Mouse (Mus musculus) inflammation-experienced regulatory T-cells, adult 6 months (primary cell): ENCODE results near the gene Rec8. TPM values are rescaled to one million over a fixed set of nuclear protein-coding genes. Genes with fewer than 3 reads are reported as not detected.

Experiments
- ATAC-seq: one replicate; pipeline ENCODE4 v1.8.0; 2017
- polyA plus RNA-seq, 3 experiments: library from polyadenylated mRNA; unstranded; fragments of 100-300 nt; shearing (Covaris generic); gene quantifications; one replicate each; pipeline ENCODE4 v1.2.1; 2017

The Rec8 gene
- polyA plus RNA-seq = 1 to 10 TPM in 2 of 3 experiments, not detected in 1; 2.7 to 4.0 TPM

DNA sequence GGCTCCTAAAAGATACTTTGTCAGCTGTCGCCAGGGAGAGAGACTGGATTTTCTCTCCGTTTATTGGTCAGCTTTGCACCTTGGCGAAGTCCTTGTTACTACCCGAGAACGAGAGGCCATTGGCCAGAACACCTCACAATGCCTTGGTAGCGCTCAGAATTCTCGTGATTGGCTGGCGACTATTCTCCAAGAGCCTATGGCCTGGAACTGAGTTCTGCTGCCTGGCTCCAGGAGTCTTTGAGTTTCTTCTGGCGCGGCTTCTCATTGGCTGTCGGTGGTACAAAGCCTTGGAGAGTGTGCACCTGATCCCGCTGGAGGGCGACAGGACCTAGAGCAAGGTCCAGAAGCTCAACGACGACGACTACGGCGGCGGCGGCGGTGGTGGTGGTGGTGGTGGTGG lies at the start of gene Rec8:
Gene Rec8 (plus strand): TSS at position 216 of the 400 bp plus-strand sequence.
- peak; percentile 60 for ATAC-seq

DNA sequence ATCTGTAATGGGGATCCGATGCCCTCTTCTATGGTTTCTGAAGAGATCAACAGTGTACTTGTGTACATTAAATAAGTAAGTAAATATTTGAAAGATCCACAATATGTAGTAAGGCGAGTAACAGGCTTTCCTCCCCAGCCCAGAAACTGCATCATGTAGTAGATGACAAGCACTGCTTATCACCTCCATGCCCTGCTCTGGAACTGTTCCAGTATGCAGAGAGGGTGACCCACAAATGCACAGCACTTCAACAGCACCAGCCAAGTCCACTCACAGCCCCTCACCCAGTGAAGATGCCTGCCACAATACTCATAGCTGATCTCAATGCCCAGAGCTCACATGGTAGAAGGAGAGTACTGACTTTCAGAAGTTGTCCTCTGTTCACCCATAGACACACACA lies 47.2 kb upstream of the Rec8 start:
- no peak for ATAC-seq

DNA sequence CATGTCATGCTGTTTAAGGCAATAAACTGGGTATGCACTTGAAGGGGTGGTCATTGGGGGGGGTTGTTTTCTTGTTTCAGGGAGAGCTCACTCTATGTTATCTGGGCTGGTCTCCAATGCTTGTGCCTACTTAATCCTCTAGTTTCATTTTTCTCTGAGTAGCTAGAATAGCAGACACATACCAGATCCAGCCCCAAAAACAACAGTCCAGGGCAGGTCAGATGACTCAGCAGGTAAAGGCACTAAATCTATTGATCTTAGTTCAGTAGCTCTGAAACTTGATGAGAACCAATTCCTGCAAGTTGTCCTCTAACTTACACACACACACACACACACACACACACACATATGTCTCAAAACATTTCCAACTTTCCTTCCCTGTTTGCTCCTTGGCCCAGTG lies 46.1 kb upstream of the Rec8 start:
- no peak for ATAC-seq

DNA sequence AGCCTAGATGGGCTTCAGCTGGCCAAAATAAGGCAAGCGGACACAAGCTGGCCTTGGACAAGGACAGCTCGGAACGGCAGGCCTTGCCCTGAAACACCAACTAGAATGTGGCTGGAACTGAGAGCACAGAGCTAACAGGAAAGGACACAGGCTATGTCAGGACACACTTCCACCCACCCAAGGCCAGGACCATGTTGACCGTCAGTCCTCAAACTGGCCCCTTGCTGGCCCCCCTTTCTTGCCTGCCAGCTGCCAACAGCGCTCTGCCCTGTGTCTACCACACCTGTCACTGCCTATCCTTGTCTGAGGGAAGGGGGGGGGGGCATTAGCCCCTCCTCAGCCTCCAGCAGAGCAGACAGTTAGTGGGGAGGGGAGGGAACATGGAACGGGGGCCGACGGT lies 42.5 kb upstream of the Rec8 start, which contains the start of gene Fitm1:
Gene Fitm1 (plus strand): TSS at position 316 of the 400 bp plus-strand sequence.
- ATAC-seq = no peak

DNA sequence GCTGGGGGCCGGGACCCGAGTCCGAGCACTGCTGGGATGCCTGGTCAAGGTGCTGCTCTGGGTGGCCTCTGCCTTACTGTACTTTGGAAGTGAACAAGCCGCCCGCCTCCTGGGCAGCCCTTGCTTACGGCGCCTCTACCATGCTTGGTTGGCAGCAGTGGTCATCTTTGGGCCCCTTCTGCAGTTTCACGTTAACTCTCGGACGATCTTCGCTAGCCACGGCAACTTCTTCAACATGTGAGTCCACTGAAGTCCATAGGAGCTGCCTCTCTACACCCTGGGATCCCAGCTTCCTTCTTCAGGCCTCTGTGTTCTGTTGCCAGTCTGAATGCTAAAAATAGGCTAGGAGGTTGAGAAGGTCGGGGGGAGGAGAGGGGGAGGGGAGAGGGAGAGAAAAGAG lies 42.1 kb upstream of the Rec8 start:
- no peak for ATAC-seq

DNA sequence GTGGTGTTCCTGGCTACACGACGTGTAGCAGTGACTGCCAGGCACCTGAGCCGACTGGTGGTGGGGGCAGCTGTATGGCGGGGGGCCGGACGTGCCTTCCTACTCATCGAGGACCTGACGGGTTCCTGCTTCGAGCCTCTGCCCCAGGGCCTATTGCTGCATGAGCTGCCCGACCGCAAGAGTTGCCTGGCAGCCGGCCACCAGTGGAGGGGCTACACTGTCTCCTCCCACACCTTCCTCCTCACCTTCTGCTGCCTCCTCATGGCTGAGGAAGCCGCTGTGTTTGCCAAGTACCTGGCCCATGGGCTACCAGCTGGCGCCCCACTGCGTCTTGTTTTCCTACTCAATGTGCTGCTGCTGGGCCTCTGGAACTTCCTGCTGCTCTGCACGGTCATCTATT lies 41.5 kb upstream of the Rec8 start:
- ATAC-seq = no peak

DNA sequence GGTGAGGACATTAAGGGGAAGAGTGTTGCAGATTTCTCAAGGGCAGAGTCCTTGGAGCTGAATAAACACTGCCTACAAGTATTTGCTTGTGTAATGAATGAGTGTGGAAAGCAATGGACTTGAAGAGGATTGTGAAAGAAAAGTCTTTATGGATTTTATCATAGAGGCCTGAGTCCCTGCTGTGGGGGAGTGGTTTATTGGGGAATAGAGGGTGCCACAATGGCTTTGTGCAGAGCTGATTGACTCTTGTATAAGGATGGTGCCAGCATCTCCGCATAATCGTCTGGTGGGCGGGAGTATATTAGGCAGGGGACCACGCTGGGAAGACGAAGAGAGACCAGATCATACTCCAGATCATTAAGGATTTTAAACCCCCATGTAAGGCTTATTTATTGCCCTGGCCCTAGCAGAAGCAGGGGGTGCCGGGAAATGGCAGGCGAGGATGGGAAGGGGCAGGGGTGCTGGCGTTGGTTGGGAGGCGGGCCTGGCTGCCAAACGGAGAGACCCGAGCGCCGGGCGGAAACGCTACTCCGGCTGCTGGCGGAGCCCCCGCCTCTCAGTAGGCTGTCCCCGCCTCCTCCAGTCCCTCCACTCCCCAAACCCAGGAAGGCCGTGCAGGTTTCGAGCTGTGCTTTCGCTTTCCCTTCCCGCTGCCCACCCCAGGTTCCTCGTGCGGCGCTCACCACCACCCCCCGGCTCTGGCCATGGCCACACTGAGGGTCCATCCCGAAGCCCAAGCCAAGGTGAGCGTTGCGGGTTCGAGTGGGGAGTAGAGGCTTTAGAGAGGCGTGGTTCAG lies 39.8 kb upstream of the Rec8 start, which contains the start of gene Psme1:
Gene Psme1 (plus strand): TSS at position 253 of the 797 bp plus-strand sequence.
- peak; percentile 97 for ATAC-seq

DNA sequence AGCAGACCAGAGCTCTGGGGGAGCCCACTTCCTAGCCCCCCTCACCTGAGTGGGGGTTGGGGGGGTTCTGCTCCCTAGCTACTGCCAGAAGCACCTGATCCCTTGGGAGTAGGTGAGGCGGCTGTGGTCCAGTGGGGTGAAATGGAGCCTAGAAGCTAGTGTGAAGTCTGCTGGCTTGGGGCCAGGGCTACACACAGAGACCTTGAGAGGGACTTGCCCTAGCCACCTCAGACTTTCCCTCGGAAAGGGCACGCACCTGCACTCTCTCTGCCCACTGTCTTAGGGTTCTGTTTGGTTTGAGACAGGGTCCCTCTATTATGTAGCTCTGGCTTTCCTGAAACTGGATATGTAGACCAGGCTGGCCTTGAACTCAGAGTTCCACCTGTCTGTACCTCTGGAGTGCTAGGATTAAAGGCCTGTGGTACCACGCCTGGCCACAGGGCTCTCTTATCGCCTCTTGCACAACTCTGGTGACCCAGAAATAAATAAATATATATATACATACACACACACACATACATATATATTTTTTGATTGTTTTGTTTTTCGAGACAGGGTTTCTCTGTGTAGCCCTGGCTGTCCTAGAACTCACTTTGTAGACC lies 39.1 kb upstream of the Rec8 start:
- peak; percentile 52 for ATAC-seq

DNA sequence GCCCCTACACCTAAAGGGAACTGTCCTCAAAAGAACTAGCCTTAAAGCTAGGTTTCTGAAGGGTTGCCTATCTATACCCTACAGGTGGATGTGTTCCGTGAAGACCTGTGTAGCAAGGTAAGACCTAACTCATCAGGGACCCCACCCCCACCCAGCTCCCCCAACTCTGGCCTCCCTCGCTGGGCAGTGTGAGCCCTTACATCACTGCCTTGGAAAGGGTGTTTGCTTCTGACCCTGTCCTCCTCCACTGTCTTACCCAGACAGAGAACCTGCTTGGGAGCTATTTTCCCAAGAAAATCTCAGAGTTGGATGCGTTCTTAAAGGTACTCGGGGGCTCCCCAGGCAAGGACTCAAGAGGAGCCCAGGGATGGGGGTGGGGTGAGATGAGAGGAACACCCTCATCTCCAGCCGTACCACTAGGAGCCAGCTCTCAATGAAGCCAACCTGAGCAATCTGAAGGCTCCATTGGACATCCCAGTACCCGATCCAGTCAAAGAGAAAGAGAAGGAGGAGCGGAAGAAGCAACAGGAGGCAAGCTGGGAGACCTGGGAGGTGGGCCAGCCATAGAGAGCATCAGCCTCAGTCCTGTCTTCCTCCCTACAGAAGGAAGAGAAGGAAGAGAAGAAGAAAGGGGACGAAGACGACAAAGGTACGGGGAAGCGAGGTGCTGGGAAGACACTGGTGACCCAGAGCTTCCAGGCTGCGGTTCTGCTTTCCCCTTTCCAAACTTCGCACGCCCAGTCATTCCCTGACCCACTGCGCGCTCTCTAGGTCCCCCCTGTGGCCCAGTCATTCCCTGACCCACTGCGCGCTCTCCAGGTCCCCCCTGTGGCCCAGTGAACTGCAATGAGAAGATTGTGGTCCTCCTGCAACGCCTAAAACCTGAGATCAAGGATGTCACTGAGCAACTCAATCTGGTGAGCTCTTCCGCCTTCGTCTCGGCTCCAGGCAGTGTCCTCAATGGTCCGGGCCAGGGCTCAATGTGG lies 38.0 kb upstream of the Rec8 start:
- no peak for ATAC-seq

DNA sequence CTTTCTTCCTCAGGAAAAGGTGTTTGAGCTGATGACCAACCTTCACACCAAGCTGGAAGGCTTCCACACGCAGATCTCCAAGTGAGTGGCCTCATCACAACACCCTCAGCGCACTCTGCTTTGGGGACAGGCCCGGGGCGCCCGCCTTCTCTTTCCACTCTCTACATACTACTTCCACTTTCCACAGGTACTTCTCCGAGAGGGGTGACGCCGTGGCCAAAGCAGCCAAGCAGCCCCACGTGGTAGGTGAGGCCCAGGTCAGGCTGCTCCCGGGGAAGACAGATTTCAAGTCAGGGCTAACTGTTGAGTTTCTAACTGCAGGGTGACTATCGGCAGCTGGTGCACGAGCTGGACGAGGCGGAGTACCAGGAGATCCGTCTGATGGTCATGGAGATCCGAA lies 37.1 kb upstream of the Rec8 start:
- ATAC-seq = no peak

DNA sequence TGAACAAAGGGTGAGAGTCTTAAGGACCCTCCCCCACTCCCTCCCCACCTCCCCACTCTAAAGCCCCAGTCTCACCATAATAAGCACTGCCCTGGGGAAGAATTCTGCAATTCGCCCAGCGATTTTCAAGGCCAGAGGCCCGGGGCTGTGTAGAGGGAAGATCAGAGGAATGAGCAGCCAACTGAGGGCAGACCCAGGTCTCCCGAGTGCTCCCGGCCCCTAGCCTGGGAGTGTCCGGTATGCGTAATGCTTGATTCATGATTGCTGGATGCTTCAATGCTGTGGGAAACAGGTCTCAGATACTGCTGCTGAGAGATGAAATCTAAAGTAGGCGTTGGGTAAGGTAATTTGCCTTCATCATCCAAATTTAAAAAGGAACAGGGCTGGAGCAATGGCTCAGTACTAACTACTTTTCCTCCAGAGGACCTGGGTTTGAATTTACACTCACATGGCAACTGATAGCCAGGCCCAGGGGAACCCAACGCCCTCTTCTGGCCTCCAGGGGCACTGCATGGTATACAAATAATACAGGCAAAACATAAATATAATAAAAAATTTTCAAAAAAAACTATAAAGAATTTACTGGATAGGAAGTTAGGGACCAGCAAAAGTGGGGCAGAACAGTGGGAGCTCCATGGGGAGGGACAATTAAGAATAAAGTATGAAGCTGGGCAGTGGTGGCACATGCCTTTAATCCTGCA lies 35.7 kb upstream of the Rec8 start:
- ATAC-seq = no peak

DNA sequence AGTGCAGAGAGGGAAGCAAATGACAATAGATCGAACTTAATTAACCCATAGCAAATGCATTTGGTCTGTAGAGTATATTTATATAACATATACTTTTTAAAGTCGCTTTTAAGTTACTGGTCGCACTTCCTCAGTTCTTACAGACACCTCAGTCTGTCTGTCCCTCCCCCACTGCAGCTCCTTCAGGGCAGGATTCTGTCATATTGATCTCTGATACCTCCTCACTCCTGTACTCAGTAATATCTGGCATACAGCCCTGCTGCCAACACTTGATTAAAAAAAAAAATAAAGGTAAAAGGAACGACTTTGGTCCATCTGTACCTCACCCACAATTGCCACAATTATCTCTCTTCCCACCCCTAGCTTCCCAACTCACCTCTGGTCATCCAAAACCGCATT lies 33.5 kb upstream of the Rec8 start:
- ATAC-seq = no peak

DNA sequence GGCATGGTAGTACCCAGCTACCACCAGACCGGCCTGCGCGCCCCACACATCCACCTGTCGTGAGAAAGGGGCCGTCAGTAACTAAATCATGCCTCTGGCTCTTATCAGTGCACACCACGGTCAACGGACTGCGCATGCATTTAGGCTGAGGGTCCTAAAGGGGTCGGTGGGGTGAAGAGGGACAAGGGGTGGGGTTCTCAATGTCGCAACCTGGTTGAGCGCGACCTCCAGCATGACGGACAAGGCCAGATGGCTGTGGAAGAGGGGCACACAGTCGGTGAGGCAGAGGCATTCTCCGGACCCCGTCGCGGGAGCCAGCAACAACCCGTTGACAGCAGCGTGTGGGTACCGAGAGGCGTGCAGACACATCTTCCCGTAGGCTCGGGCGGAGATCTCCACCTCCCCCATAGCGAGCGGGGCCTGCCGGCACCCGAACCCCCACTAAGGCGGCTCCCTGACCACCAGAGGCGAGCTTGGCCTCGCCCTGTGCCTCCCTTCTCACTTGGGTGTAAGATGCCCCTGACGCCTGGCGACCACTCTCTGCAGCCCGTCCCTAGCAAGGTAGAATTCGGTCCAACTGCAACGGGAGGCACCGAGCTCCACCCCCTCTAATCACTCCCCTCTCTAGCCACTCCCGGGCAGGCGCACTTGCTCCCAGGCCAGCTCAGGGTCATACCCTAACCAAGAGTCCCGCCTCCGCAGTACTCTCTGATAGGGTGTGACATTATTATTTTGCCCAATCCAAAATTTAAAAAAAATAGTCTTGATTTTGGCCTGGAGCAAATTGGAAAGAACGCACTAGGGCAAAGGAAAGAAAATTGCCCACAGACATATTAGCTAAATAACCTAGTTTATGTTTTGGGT lies 32.9 kb upstream of the Rec8 start, which contains the start of gene Emc9:
Gene Emc9 (minus strand): TSS at position 601 of the 864 bp plus-strand sequence.
- ATAC-seq = peak; percentile 80

DNA sequence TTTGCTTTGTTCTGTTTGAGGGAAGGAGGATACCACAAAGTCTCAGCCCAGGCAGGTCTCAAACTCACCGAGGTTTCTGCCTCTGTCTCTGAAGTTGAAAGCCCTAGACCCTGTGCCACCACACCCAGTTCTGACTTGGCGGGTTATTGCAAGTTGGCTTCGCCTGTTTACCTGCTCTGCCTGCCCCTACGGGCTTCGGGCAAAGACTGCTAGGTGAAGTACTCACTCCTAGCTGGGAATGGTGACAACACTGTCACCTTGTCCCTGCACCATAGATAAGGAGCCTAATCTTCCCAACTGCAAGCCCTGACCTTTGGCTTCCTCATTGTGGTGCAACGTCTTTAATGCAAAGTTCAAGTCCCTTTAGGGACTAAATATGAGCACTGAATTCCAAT lies 32.3 kb upstream of the Rec8 start:
- ATAC-seq = peak; percentile 27

DNA sequence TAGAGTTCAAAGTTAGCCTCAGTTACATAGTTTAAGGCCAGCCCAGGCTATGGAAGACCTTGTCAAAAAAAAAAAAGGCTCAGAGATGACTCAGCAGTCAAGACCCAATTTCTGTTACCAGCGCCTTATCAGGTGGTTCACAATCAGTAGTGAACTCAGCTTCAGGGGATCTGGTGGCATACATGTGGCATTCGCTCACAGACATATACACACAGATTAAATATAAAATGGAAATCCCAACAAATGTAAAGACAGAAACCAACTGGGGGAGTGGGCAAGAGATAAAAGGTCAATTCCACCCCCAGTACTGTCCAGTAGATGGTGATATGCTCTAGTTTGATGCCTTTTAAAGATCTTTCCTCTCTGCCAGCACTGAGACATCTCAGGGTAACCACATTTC lies 31.7 kb upstream of the Rec8 start:
- ATAC-seq = no peak

DNA sequence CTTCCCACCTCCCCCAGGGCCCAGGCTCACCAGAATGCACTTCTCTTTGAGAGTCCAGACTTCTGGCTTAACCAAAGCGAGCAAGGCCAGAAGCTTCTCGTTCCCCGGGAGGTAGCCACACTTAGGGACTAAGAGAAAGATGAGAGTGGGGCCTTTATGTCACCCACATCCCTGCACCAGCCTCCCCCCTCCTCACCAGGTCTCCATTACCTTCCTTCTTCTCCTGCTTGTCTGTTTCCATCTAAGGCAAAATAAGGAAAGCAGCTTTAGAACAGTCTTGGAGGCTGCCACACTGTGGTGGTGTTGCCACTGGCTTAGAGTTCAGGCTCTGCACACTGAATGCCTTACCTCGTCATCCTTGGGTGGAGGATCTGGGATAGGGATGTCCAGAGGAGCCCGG lies 28.6 kb upstream of the Rec8 start:
- ATAC-seq = no peak

DNA sequence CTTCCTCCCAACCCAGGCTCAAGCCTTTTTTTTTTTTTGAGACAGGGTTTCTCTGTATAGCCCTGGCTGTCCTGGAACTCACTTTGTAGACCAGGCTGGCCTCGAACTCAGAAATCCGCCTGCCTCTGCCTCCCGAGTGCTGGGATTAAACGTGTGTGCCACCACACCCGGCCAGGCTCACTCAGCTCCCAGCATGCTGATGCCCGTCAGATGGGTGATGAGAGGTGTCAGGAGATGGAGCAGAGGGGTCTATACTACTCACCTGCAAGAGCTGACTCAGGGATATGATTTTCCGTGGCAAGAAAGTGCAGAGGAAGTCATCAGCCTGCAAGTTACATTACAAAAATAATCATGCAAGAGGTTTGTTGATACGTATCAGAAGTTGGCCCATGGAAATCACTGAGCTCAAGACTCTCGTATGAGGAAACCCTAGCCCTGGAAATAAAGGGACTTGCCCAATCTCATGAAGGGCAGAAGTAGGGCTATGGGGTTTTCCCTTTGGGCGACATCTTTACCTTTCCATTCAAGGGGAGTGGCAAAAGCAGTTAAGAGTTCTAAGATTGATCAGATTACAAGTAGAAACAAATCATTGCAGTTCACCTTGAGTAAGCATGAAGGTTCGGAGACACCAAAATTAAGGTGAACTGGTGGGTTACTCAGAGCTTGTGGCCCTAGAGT lies 27.9 kb upstream of the Rec8 start:
- ATAC-seq = peak; percentile 32

DNA sequence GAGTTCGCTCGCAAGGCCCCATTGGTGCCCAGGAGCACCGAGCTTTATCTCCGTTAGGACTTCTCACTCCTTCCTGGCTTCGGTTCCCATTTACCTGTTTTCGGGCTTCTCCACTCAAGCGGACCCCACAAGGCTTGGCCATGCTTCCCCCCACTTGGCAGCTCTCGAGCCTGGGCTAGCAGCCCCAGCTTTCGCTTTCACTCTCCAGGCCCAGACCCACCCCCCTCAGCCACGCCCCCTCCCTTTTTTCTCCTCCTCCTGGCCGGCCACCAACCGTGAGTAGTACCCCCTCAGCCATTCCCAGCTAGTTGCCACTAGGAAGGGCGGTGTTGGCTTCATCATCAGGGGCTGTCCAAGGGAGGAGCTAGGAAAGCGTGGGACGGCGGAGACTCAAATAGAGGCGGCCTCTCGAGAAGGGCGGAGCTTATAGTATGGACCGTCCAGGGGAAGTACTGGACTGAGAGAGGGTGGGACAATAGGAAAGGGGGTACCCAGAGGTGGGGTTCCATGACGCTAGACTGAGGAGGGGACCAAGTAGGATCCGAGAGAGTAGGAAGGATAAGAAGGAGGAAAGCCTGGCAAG lies 27.0 kb upstream of the Rec8 start, which contains the start of gene Psme2:
Gene Psme2 (minus strand): TSS at position 366 of the 583 bp plus-strand sequence.
- peak; percentile 57 for ATAC-seq

DNA sequence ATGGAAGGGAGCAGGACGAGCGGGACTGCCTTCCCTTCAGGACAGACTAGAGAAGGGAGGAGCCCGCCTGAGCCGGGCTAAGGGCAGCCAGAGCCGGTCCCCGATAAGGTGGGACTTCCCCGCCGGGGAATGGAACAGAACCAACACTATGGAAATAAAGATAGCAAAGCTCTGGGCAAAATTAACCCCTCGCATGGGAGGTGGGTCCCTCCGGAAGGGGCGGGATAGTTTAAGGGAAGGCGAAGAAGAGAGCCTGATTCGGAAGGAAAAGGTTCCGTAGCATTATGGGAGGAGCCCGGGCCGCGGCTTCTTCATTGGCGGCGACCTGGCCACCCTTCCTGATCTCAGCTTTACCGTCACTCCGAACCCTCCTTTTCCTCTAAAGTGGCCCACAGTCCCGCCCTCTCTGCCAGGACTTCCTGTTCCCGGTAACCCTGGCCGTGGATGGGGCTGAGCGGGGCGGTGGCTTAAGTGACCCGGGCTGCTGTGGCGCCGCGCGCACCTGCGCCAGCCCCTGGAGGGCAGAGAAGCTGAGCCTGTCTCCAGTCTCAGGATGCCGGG lies 26.4 kb upstream of the Rec8 start, which contains the start of gene Rnf31:
Gene Rnf31 (plus strand): TSS at position 378 of the 561 bp plus-strand sequence.
- ATAC-seq = peak; percentile 75

DNA sequence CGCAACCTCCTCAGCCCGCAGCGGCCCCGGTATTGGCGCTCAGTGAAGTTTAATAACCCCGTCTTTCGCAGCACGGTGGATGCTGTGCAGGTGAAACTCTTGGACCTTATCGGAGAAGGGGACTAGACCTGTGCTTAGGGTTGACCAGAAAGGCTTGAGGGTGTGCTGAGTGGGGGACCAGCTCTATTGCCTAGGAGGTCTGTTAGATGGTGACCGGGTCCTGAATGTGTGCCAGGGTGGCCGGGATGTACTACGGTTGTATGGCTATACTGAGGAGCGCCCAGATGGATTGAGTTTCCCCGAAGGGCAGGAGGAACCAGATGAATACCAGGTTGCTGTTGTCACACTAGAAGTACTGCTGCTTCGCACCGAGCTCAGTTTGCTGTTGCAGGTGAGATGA lies 25.6 kb upstream of the Rec8 start:
- no peak for ATAC-seq
